Mouse (Mus musculus) 3T3-L1 (cell line): ENCODE measurements around the gene Elmod1.
"Not testable (repeated sequence)": the region's sequence is repeated elsewhere in the genome, so short reads cannot be mapped to it uniquely, and the experiment has no call there.

Experiments
- DNase-seq: peaks from one replicate; pipeline ENCODE4 v3.0.0-alpha.2; 2015; ENCODE audit warnings: low read depth, low spot score

Gene Elmod1

GRCm38 (mm10) chr9:53975122-53975518 is at the start of gene Elmod1:
TSS of gene Elmod1 (minus strand) at chr9:53975301.
- DNase-seq = no peak

DNA sequence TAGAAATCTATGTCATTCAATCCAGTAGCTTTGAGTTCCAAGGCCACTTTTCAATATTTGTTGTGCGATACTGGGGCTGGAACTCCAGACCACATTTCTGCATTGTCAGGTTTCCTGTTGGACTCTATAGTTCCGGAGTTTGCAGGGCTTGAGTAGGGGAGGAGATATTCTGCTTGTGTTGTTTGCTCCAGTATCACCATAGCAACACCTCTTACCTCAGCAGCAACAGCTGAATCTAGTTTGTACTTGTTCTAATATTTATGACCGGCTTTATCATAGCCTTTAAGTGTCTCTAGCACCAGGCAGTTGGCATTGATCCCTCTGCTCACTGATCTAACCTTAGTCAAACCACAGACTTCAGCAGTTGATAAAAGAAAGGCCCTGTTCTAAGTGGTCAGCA is 47.7 kb upstream of the Elmod1 start:
- no peak for DNase-seq

DNA sequence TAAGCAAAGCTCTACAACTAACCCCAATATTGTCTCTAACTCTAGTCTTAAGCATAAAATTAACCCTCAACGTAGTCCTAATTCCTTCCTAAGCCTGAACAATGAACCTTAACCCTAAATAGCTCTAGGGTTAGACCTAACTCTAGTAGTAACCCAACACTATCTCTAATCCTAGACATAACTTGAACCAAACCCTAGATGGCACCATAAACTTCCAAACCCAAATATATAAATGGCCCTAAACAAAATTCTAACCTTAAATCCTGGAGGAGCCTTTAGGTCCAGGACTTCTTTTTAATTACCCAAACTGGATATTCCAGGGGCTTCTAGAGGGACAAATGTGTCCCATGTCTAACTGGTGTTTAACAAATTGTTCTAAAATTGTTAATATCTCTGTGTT is 19.4 kb upstream of the Elmod1 start:
- peak; percentile 2 for DNase-seq

DNA sequence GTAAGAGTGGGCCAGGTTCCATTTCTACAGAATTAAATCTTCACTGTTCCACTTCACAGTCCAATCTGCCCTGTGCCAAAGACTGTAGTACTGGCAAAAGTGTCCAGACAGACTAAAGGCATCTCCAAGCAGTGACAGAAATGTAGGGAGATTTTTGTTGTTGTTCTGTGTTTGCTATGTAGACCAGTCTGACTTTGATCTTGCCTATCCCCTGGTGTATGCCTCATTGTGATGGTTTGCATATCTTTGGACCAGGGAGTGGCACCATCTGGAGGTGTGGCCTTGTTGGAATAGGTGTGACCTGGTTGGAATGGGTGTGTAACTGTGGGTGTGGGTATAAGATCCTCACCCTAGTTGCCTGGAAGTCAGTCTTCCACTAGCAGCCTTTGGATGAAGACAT is 17.5 kb upstream of the Elmod1 start:
- not testable (repeated sequence) for DNase-seq

DNA sequence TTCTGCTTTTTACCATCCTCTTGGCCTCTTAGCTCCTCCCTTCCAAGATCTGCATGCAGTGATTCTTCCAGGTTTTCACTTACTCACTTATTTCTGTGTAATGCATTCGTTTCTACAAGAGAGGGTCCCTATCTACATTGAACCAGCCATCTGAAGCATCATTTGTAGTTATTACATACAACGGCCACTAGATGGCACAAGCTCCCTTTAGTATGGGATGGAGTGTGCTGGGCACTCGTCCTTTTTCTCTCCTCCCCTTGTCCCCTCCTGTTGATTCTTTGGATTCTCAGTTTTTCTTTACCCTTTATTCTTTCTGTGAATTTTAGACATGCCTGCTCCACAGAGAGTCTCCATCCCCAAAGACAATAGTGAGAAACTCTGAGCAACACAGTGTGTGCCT is 15.8 kb upstream of the Elmod1 start:
- peak; percentile 67 for DNase-seq

DNA sequence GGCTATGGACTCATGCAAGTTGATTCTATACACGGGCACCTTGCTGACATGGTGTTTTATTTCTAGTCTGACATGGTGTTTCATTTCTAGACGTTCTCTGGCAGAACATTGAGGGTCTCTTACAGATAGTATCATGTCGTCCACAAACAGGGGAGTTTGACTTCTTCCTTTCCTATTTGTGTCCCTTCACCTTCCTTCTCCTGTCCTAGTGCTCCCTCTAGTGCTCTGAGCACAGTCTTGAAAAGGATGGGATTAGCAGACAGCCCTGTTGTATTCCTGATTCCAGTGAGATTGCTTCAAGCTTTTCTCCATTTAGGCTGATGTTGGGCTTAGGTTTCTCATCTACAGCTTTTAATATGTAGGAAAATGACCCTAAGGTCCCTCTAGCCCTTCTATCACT is 11.9 kb upstream of the Elmod1 start:
- peak; percentile 54 for DNase-seq

DNA sequence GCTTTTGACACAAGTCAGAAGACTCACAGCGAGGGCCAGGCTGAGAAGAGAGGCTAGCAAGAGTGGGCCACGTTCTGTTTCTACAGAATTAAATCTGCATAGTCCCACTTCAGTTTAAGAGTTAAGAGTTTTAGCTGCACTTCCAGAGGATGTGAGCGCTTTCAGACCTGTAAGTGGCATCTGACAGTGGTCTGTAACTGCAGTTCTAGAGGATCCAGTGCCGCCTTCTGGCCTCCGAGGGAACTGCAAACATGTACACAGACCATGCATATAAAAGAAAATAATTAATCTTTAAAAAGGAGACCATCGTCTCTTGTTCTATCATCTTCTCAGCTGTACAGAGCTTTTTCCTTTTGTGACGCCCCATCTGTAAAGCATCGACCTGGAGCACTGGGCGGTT is 9.8 kb upstream of the Elmod1 start:
- peak; percentile 48 for DNase-seq

- no peak for DNase-seq
These were observed 576 bp downstream of the Elmod1 start for GRCm38 (mm10) chr9:53974328-53975121.

DNA sequence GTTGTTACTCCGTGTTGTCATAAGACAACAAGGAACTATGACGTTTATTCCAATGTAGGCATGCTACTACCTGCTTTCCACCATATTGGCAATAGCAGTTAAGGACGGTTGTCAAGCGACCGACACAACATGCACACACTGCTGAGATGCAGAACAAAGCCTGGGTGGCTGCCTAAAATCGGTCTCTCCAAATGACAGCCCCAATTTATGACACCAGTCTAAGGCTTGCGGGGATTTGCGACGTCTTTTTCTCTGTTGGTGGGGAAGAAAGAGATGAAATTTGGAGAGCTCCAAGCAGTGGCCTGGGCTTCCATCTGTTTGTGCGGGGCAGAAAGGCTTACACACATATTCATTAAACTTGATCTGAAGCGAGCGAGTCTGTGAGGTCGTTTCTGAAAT is 1.2 kb downstream of the Elmod1 start:
- no peak for DNase-seq

GRCm38 (mm10) chr9:53973241-53973640 is 1.9 kb downstream of the Elmod1 start:
- no peak for DNase-seq

DNA sequence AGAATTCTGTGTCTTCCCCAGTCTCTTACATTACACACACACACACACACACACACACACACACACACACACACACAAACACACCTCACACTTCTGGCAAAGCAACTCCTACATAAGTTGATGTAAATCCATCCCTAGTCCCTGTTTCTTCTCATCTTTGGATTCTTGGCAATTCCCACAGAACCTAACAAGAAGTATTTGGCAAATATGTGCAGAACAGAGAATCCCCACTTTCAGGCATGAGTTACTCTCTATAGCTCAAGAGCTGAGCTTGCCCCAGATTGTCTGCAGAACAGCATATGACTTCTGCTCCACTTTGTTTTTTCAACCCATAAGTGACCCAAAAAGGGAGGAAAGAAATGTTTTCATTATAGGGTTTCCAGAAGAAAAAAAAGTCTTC is 2.7 kb downstream of the Elmod1 start:
- no peak for DNase-seq

GRCm38 (mm10) chr9:53967610-53968368 is 7.3 kb downstream of the Elmod1 start:
- DNase-seq = peak; percentile 47

DNA sequence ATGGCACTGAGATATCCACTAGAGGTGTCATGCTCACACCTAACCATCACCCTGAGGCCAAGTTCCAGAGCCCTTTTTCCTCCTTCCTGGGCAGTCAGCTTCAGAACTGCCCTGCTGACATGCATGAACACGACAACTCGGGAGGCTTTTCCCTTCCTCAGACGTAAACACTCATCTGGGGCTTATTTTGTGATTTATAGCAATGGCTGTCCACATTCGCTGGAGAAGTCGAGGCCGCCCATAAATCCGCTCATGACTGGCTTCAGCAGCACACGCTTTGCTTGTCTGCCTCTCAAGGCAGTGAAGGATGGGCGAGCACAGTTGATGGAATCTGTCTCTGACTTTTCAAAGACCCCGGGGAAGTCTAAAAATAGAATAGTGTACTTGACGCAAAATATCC is 18.1 kb downstream of the Elmod1 start:
- DNase-seq = no peak

DNA sequence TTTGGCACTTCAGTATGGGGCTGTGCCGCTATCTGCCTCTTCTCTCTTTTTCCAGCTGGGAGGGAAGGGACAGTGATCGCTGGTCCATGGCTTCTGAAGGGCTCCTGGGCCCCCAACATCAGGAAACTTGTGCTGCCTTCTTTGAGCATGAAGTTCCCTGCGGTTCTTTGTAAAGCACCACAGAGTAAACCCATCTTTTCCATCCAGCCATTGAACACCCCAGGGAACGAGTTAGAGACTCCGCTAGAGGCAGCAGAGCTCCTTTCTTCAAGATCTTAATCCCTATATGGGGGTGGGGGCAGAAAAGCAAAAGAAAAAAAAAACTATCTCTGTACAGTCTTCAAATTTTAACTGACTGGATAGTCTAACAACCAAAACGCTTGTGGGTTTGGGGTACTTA is 20.2 kb downstream of the Elmod1 start:
- no peak for DNase-seq

DNA sequence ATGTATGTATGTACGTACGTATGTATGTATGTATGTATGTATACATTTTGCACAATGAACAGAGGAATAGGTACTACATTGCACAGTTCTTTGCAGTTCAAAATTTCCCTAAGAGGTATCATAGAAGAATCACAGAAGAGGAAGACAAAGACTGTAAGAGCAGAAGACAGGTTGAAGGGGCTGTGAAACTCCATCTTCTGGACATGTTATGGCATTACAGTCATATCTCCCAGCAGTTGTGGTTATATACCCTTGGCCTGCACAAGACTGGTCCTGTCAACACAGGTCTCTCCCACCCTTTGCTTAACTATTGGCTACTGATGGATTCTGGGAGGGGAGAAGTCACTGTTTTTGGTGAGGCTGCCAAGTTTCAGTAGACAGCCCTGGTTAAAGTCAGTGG is 27.6 kb downstream of the Elmod1 start:
- DNase-seq = no peak

DNA sequence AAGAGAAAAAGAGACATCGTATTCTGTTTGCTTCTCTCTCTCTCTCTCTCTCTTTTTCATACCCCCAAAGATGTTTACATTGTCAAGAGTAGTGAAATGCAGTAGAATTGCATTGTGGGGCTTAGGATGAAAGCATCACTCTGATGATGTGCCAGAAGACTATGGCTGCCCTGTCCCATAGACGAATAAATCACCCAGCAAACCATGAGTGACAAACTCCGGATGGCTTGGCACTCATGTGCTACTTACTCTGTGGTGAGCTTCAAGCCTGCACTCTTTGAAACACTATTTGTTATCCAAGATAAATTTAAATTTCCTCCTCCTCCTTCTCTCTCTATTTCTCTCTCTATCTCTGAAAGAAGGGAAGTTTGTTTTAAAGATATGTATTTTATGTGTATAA is 36.5 kb downstream of the Elmod1 start:
- DNase-seq = no peak

- peak; percentile 22 for DNase-seq
These were observed 40.9 kb downstream of the Elmod1 start for GRCm38 (mm10) chr9:53934179-53934578.

GRCm38 (mm10) chr9:53933375-53933774 is 41.7 kb downstream of the Elmod1 start:
- DNase-seq = no peak

DNA sequence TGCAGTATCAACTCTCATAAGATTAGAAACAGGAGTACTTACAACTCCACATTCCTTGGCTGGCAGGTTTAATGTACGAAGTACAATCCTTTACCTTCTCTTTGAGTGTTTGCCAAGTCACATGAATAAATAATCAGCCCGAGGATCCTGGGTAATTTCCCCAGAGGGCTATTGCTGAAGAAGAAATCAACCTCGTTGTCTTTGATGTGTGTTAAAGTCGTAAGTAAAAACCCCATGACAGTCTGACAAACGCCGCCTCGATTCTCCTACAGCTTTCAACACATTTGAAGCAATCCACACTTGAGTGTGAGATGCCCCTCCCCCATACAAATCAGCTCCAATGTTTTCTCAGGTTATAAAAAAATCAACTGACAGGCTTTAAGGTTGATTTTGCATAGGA is 44.2 kb downstream of the Elmod1 start:
- DNase-seq = no peak

GRCm38 (mm10) chr9:53921061-53921460 is 54.0 kb downstream of the Elmod1 start:
- DNase-seq = no peak

DNA sequence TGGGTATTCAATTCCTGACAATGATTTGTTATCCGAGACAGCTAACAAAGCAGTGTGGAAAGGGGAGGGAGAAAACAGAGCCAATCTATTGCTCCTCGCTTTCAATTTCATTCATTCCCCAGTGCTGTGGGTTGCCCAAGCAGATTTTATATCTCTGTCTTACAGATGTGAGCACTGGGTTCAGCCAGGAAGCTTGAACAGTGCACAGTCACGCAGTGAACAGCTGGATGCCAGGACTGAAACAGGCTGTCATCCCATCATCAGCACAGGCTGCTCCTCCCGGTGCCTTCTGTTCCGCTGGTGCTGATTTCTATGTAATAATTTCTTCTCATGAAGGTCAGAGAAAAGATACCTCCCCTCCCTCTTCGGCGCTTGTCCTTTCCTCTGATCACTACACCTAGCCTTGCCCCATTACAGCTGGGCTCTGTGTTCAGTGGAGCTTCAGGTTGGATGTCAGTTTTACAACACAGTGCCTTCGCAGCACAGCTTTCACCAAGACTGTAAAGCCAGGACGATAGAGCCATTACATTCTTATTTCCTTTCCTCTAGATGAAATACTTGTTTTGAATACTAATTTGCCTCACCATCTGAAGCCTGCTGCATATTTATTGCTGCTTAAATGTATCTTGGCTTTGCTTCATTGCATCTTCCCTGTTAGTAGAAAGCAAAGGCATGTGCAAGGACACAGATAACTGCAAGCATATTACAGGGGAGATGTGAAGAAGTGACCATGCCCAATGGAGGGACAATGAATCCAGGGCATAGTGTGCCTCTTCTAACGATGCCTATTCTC is 59.0 kb downstream of the Elmod1 start:
- DNase-seq = no peak

GRCm38 (mm10) chr9:53910823-53911222 is 64.3 kb downstream of the Elmod1 start:
- DNase-seq = no peak
